Comparison of ENCODE assay signal across 17 mouse cellular contexts in genomic region chr12:105761629-105762028, GRCm38 (mm10). TPM values are rescaled to one million over a fixed set of nuclear protein-coding genes. Genes with fewer than 3 reads are reported as not detected.
"Had no signal": no experiment of that assay in that cellular context is flagged by ENCODE, and none has a peak within 500 bp of the region (broad histone marks: within the 10 kb centered on the region; RNA-seq: fewer than 3 reads in every experiment).

No protein-coding gene starts in this region.

- H3K4me2 ChIP-seq: lung, embryonic 14.5 days; midbrain, embryonic 12.5 days; neural tube, embryonic 13.5 days; neural tube, embryonic 15.5 days had no signal

- H3K4me3 ChIP-seq: midbrain, embryonic 10.5 days; midbrain, embryonic 12.5 days; myocyte; neural tube, embryonic 13.5 days; neural tube, embryonic 15.5 days had no signal

- H3K9me3 ChIP-seq: midbrain, embryonic 10.5 days; midbrain, embryonic 12.5 days; neural tube, embryonic 13.5 days; neural tube, embryonic 15.5 days had no signal

- H3K27me3 ChIP-seq: midbrain, embryonic 12.5 days; neural tube, embryonic 13.5 days; neural tube, embryonic 15.5 days had no signal

- DNase-seq: lung, adult 18-20 months; lung, embryonic 14.5 days; lung, postnatal 10 days; lung, postnatal 4 days; retina, postnatal 1 day; right cerebral cortex, postnatal 25 days; right cerebral cortex, postnatal 4 days; spleen, adult 18-20 months; thymus, adult 18-20 months; thymus, postnatal 14 days; thymus, postnatal 36 days had no signal

- ATAC-seq: midbrain, embryonic 16.5 days had no signal

- H3K27ac ChIP-seq: midbrain, embryonic 10.5 days; midbrain, embryonic 12.5 days; neural tube, embryonic 13.5 days; neural tube, embryonic 15.5 days had no signal

- H3K9ac ChIP-seq: lung, embryonic 14.5 days; midbrain, embryonic 12.5 days; neural tube, embryonic 13.5 days; neural tube, embryonic 15.5 days had no signal

- H3K4me1 ChIP-seq: neural tube, embryonic 13.5 days; neural tube, embryonic 15.5 days had no signal

- H3K36me3 ChIP-seq: midbrain, embryonic 10.5 days; midbrain, embryonic 12.5 days; neural tube, embryonic 13.5 days; neural tube, embryonic 15.5 days had no signal

RNA-seq across cellular contexts. Expression of gene Ak7, which starts 55.9 kb away (rescaled TPM):
- polyA plus RNA-seq: lung, embryonic 14.5 days had no signal
